ENCODE assay signal across 9 mouse cellular contexts in genomic region chr17:24530361-24531050, GRCm38 (mm10). TPM values are rescaled to one million over a fixed set of nuclear protein-coding genes. Genes with fewer than 3 reads are reported as not detected.
DNase-seq lines count a peak whose midpoint lies in the region; ATAC-seq and TF ChIP-seq lines count a peak whose summit lies in the region.
"Had no signal": no experiment of that assay in that cellular context is flagged by ENCODE, and none has a peak within 500 bp of the region (broad histone marks: within the 10 kb centered on the region; RNA-seq: fewer than 3 reads in every experiment).

No protein-coding gene starts in this region.

- ATAC-seq in hindbrain, embryonic 15.5 days (ENCODE audit: low FRiP score, low read depth), result no peak
- ATAC-seq in midbrain, postnatal 0 days (ENCODE audit: low FRiP score), result no peak

- peak; percentile 73 for TF ChIP-seq CTCF in layer of hippocampus, adult 2 months (conservative IDR thresholded peaks at IDR 0.05)
- TF ChIP-seq CTCF in brain, embryonic 14.5 days (IDR thresholded peaks at IDR 0.05; ENCODE audit: borderline replicate concordance, extremely low read depth, insufficient read depth, insufficient read length), result peak; percentile 22; the same call in 1 of the 2 replicates
- TF ChIP-seq CTCF in midbrain, postnatal 0 days (IDR thresholded peaks at IDR 0.05), result peak; percentile 69

- H3K36me3 ChIP-seq in hindbrain, embryonic 15.5 days, result no peaks in the 10 kb centered on the region
- no peaks in the 10 kb centered on the region for H3K36me3 ChIP-seq in midbrain, postnatal 0 days (ENCODE audit: insufficient read depth, low read length)

- H3K4me1 ChIP-seq in hindbrain, embryonic 15.5 days (replicated peaks), result peaks cover 65% of the 10 kb centered on the region
- peaks cover 30% of the 10 kb centered on the region for H3K4me1 ChIP-seq in midbrain, postnatal 0 days (ENCODE audit: insufficient read depth, low read length)

- no peaks in the 10 kb centered on the region for H3K27me3 ChIP-seq in hindbrain, embryonic 15.5 days
- no peaks in the 10 kb centered on the region for H3K27me3 ChIP-seq in midbrain, postnatal 0 days (ENCODE audit: insufficient read depth, low read length)

- peak overlapping the region; percentile 29; the same call in 1 of the 2 replicates for H3K4me3 ChIP-seq in layer of hippocampus, adult 2 months
- H3K4me3 ChIP-seq in hindbrain, embryonic 15.5 days, result no peak overlapping the region
- no peak overlapping the region for H3K4me3 ChIP-seq in midbrain, postnatal 0 days (ENCODE audit: low read depth, low read length)

- peak overlapping the region; percentile 82 for H3K4me2 ChIP-seq in hindbrain, embryonic 15.5 days
- peak overlapping the region; percentile 10; the same call in 1 of the 2 replicates for H3K4me2 ChIP-seq in midbrain, postnatal 0 days (ENCODE audit: low read depth, low read length, poor library complexity, severe bottlenecking)

- DNase-seq in layer of hippocampus, adult 2 months (ENCODE audit: low spot score in 2 of 2), result no peak
- no peak for DNase-seq in layer of hippocampus, postnatal 36 days
- no peak for DNase-seq in brain, embryonic 14.5 days (ENCODE audit: low read depth)
- no peak for DNase-seq in midbrain, postnatal 0 days (ENCODE audit: low spot score)
- no peak for DNase-seq in left cerebral cortex, adult 11 months (ENCODE audit: low spot score)
- no peak for DNase-seq in layer of hippocampus, adult 11-12 months (ENCODE audit: low spot score)
- no peak for DNase-seq in ovary, postnatal 14 days (ENCODE audit: low spot score)
- DNase-seq: adrenal gland, postnatal 14 days had no signal

- 33% methylated on average over 8 of the region's 8 CpGs for WGBS in hindbrain, embryonic 15.5 days
- WGBS in midbrain, postnatal 0 days, result 34% methylated on average over 8 of the region's 8 CpGs

- H3K9me3 ChIP-seq in hindbrain, embryonic 15.5 days, result no peaks in the 10 kb centered on the region
- no peaks in the 10 kb centered on the region for H3K9me3 ChIP-seq in midbrain, postnatal 0 days (ENCODE audit: low read length)

- TF ChIP-seq POLR2A in brain, embryonic 14.5 days (IDR thresholded peaks at IDR 0.05; ENCODE audit: borderline replicate concordance, extremely low read depth, insufficient read depth, insufficient read length, poor library complexity, severe bottlenecking), result no peak

- peak overlapping the region; percentile 74 for H3K9ac ChIP-seq in hindbrain, embryonic 15.5 days
- 0 out of 2 replicates have a peak overlapping the region, but pooled peaks have one; percentile 67 for H3K9ac ChIP-seq in midbrain, postnatal 0 days (replicated peaks; ENCODE audit: low read length, poor library complexity, severe bottlenecking)

- H3K27ac ChIP-seq in layer of hippocampus, adult 2 months, result peak overlapping the region; percentile 91
- no peak overlapping the region for H3K27ac ChIP-seq in hindbrain, embryonic 15.5 days (replicated peaks)
- no peak overlapping the region for H3K27ac ChIP-seq in midbrain, postnatal 0 days (ENCODE audit: low read depth, low read length)

RNA-seq across cellular contexts. Expression of gene Traf7, which starts 2.8 kb away (rescaled TPM):
- total RNA-seq in layer of hippocampus, adult 2 months (2021), result 10 to 100 TPM; 87.9 to 95.5 TPM
- total RNA-seq in layer of hippocampus, postnatal 36 days (2021), result 10 to 100 TPM; 86.7 to 95.1 TPM
- polyA plus RNA-seq in brain, embryonic 14.5 days (2012; rRNA removed), result 310 and 422 TPM in 2 replicates
- 88.7 and 91.0 TPM in 2 replicates for polyA plus RNA-seq in hindbrain, embryonic 15.5 days (2015; fragmentation: Nextera tagmentation; extraction: Ambion mirVana)
- total RNA-seq in midbrain, postnatal 0 days (2014; rRNA removed), result 175 and 179 TPM in 2 replicates
- 71.4 and 73.6 TPM in 2 replicates for polyA plus RNA-seq in midbrain, postnatal 0 days (2015; fragmentation: Nextera tagmentation; extraction: Ambion mirVana)

RNA-seq across cellular contexts. Expression of gene Rab26, which starts 3.5 kb away (rescaled TPM):
- total RNA-seq in layer of hippocampus, adult 2 months (2021), result 10 to 100 TPM; 78.2 to 82.2 TPM
- total RNA-seq in layer of hippocampus, postnatal 36 days (2021), result 10 to 100 TPM; 72.9 to 76.8 TPM
- 3.2 and 5.6 TPM in 2 replicates for polyA plus RNA-seq in brain, embryonic 14.5 days (2012; rRNA removed)
- 6.3 and 8.2 TPM in 2 replicates for polyA plus RNA-seq in hindbrain, embryonic 15.5 days (2015; fragmentation: Nextera tagmentation; extraction: Ambion mirVana)
- 4.4 and 7.6 TPM in 2 replicates for total RNA-seq in midbrain, postnatal 0 days (2014; rRNA removed)
- polyA plus RNA-seq in midbrain, postnatal 0 days (2015; fragmentation: Nextera tagmentation; extraction: Ambion mirVana), result 15.5 and 17.7 TPM in 2 replicates

RNA-seq across cellular contexts. Expression of gene Pkd1, which starts 19.1 kb away (rescaled TPM):
- 10 to 100 TPM; 87.0 to 93.3 TPM for total RNA-seq in layer of hippocampus, adult 2 months (2021)
- total RNA-seq in layer of hippocampus, postnatal 36 days (2021), result 10 to 100 TPM; 84.9 to 95.3 TPM
- 65.9 and 74.2 TPM in 2 replicates for polyA plus RNA-seq in brain, embryonic 14.5 days (2012; rRNA removed)
- 22.6 and 30.3 TPM in 2 replicates for polyA plus RNA-seq in hindbrain, embryonic 15.5 days (2015; fragmentation: Nextera tagmentation; extraction: Ambion mirVana)
- total RNA-seq in midbrain, postnatal 0 days (2014; rRNA removed), result 73.6 and 84.3 TPM in 2 replicates
- polyA plus RNA-seq in midbrain, postnatal 0 days (2015; fragmentation: Nextera tagmentation; extraction: Ambion mirVana), result 13.6 and 14.5 TPM in 2 replicates

RNA-seq across cellular contexts. Expression of gene Caskin1, which starts 42.1 kb away (rescaled TPM):
- 100 to 1,000 TPM; 153 to 158 TPM for total RNA-seq in layer of hippocampus, adult 2 months (2021)
- 100 to 1,000 TPM; 158 to 160 TPM for total RNA-seq in layer of hippocampus, postnatal 36 days (2021)
- 91.5 and 142 TPM in 2 replicates for polyA plus RNA-seq in brain, embryonic 14.5 days (2012; rRNA removed)
- polyA plus RNA-seq in hindbrain, embryonic 15.5 days (2015; fragmentation: Nextera tagmentation; extraction: Ambion mirVana), result 51.4 and 55.0 TPM in 2 replicates
- 151 and 153 TPM in 2 replicates for total RNA-seq in midbrain, postnatal 0 days (2014; rRNA removed)
- polyA plus RNA-seq in midbrain, postnatal 0 days (2015; fragmentation: Nextera tagmentation; extraction: Ambion mirVana), result 43.9 and 47.5 TPM in 2 replicates

RNA-seq across cellular contexts. Expression of gene Mlst8, which starts 51.6 kb away (rescaled TPM):
- 10 to 100 TPM; 36.0 to 44.9 TPM for total RNA-seq in layer of hippocampus, adult 2 months (2021)
- 10 to 100 TPM; 40.7 to 45.0 TPM for total RNA-seq in layer of hippocampus, postnatal 36 days (2021)
- 47.1 and 53.7 TPM in 2 replicates for polyA plus RNA-seq in brain, embryonic 14.5 days (2012; rRNA removed)
- polyA plus RNA-seq in hindbrain, embryonic 15.5 days (2015; fragmentation: Nextera tagmentation; extraction: Ambion mirVana), result 35.4 and 36.0 TPM in 2 replicates
- total RNA-seq in midbrain, postnatal 0 days (2014; rRNA removed), result 51.8 and 60.8 TPM in 2 replicates
- 28.4 and 29.5 TPM in 2 replicates for polyA plus RNA-seq in midbrain, postnatal 0 days (2015; fragmentation: Nextera tagmentation; extraction: Ambion mirVana)

Comparison
In these comparisons a context has a peak if more than half of its experiments do, and no peak if none do; other contexts are left out.
1. CTCF ChIP-seq: peak in every context shown above with its lines; median percentile 73 in layer of hippocampus, adult 2 months; 69 in midbrain, postnatal 0 days; 22 in brain, embryonic 14.5 days.